Mouse (Mus musculus) gastrocnemius, postnatal 36 days (tissue): Measurements from ENCODE around the gene Rnf187. TPM values are rescaled to one million over a fixed set of nuclear protein-coding genes. Genes with fewer than 3 reads are reported as not detected.

Experiments used
- DNase-seq, 2 experiments: peaks; one replicate each; pipeline ENCODE4 v3.0.0; 2022
- intact Hi-C: fragments of 180-260 bp; cut with DNase I; formaldehyde crosslinking; loops from one replicate; pipeline ENCODE4 v1.15.1; 2025
- microRNA-seq, 2 experiments: library from miRNA; unstranded; fragments of <30 nt; microRNA quantifications; one replicate each; pipeline ENCODE4 v1.2.0; 2021
- total RNA-seq, 2 experiments: library from RNA; stranded (reverse); gene quantifications; 2 replicates each; pipeline ENCODE4 v1.2.3; 2021

The Rnf187 gene
- total RNA-seq, 2 experiments from 2014 or later, result 86.9 to 96.5 TPM

GRCm38 (mm10) chr11:58904838-58905237, 33.9 kb downstream of the Rnf187 start:
- intact Hi-C loops, result no loop called here
- DNase-seq, result no peak

- no peak for DNase-seq
- intact Hi-C loops, result no loop called here
Measured at GRCm38 (mm10) chr11:58904410-58904718, 34.4 kb downstream of the Rnf187 start.

- DNase-seq, result peak; percentile 95 to 99
- intact Hi-C loops, result no loop called here
Measured at GRCm38 (mm10) chr11:58903511-58904409, 35.0 kb downstream of the Rnf187 start, which contains the start of gene Zfp39. TSS of gene Zfp39 (minus strand) at chr11:58904225.

GRCm38 (mm10) chr11:58901080-58901479, 37.6 kb downstream of the Rnf187 start:
- DNase-seq, result no peak
- intact Hi-C loops, result no loop called here

GRCm38 (mm10) chr11:58897485-58897884, 41.2 kb downstream of the Rnf187 start:
- intact Hi-C loops, result no loop called here
- DNase-seq, result no peak

GRCm38 (mm10) chr11:58894456-58894855, 44.3 kb downstream of the Rnf187 start:
- intact Hi-C loops, result no loop called here
- no peak for DNase-seq

GRCm38 (mm10) chr11:58890511-58890910, 48.2 kb downstream of the Rnf187 start:
- intact Hi-C loops, result no loop called here
- no peak for DNase-seq

- intact Hi-C loops, result no loop called here
- DNase-seq, result no peak
Measured at GRCm38 (mm10) chr11:58883756-58884155, 55.0 kb downstream of the Rnf187 start.

Small RNAs within 50 kb of the gene (microRNA-seq; reads per million reads assigned to microRNA genes)
- gene Gm44313, result 0 to 0.74 reads per million in 2 experiments

Other genes with a start within 250 kb of the Rnf187 start
- not detected for gene Olfr319, start 239.8 kb downstream of the Rnf187 start, total RNA-seq
- gene Olfr318, start 214.9 kb downstream of the Rnf187 start, total RNA-seq, result not detected
- not detected for gene Olfr317, start 199.7 kb downstream of the Rnf187 start, total RNA-seq
- not detected for gene Olfr316, start 186.2 kb downstream of the Rnf187 start, total RNA-seq
- not detected for gene Olfr315, start 165.7 kb downstream of the Rnf187 start, total RNA-seq
- gene Olfr314, start 156.0 kb downstream of the Rnf187 start, total RNA-seq, result not detected
- gene Fam183b, start 137.0 kb downstream of the Rnf187 start, total RNA-seq, result not detected
- not detected for gene Olfr313, start 123.9 kb downstream of the Rnf187 start, total RNA-seq
- not detected for gene Olfr312, start 109.7 kb downstream of the Rnf187 start, total RNA-seq
- gene Olfr311, start 99.7 kb downstream of the Rnf187 start, total RNA-seq, result not detected
- 1 to 10 TPM in 1 of 2 experiments, under 1 TPM in 1; 0.69 to 1.1 TPM for gene Gm12258, start 91.8 kb downstream of the Rnf187 start, total RNA-seq
- gene 2810021J22Rik, start 71.7 kb downstream of the Rnf187 start, total RNA-seq, result 1 to 10 TPM in 1 of 2 experiments, under 1 TPM in 1; 0.74 to 1.2 TPM
- 1 to 10 TPM; 2.0 to 3.2 TPM for gene Zfp39, start 34.7 kb downstream of the Rnf187 start, total RNA-seq
- gene Btnl10, start 21.0 kb downstream of the Rnf187 start, total RNA-seq, result not detected
- 1 to 10 TPM; 1.1 to 1.5 TPM for gene Hist3h2ba, start 10.0 kb upstream of the Rnf187 start, total RNA-seq
- 10 to 100 TPM in 1 of 2 experiments, 1 to 10 TPM in 1; 9.5 to 10.5 TPM for gene Hist3h2a, start 15.8 kb upstream of the Rnf187 start, total RNA-seq
- gene Trim17, start 15.8 kb upstream of the Rnf187 start, total RNA-seq, result under 1 TPM; 0.13 to 0.17 TPM
- 1 to 10 TPM; 5.6 to 7.4 TPM for gene Trim11, start 39.2 kb upstream of the Rnf187 start, total RNA-seq
- gene Obscn, start 197.5 kb upstream of the Rnf187 start, total RNA-seq, result 1,000 to 10,000 TPM; 1,369 to 1,614 TPM
- gene Iba57, start 224.8 kb upstream of the Rnf187 start, total RNA-seq, result 10 to 100 TPM in 1 of 2 experiments, 1 to 10 TPM in 1; 7.4 to 10.4 TPM
- gene Gjc2, start 244.3 kb upstream of the Rnf187 start, total RNA-seq, result under 1 TPM; 0.23 to 0.42 TPM